Mouse (Mus musculus) midbrain, embryonic 12.5 days (tissue): ENCODE measurements around the gene Socs7. TPM values are rescaled to one million over a fixed set of nuclear protein-coding genes. Genes with fewer than 3 reads are reported as not detected.

Experiments used
- ATAC-seq: fragments of 200-750 bp; cut with Nextera tagmentation; 2 replicates; pipeline ENCODE4 v1.8.0; 2017; ENCODE audit warnings: low read depth, moderate TSS enrichment, moderate library complexity; ENCODE audit not compliant: low FRiP score
- H3K27ac ChIP-seq: fragments of 300-500 bp; sonication (generic); replicated peaks from 2 replicates; pipeline ENCODE4 v1.5.1; 2016; ENCODE audit warnings: mild to moderate bottlenecking
- H3K27me3 ChIP-seq: fragments of 300-500 bp; sonication (generic); 2 replicates; pipeline ENCODE4 v1.6.1; 2016; ENCODE audit warnings: mild to moderate bottlenecking
- H3K36me3 ChIP-seq: fragments of 300-500 bp; sonication (generic); 2 replicates; pipeline ENCODE4 v1.6.1; 2016
- H3K4me1 ChIP-seq: fragments of 300-500 bp; sonication (generic); 2 replicates; pipeline ENCODE4 v1.6.1; 2016
- H3K4me2 ChIP-seq: fragments of 300-500 bp; sonication (generic); replicated peaks from 2 replicates; pipeline ENCODE4 v1.6.1; 2016; ENCODE audit warnings: mild to moderate bottlenecking, moderate library complexity
- H3K4me3 ChIP-seq: fragments of 300-500 bp; sonication (generic); 2 replicates; pipeline ENCODE4 v1.5.1; 2016; ENCODE audit warnings: mild to moderate bottlenecking
- H3K9ac ChIP-seq: fragments of 300-500 bp; sonication (generic); replicated peaks from 2 replicates; pipeline ENCODE4 v1.6.1; 2016; ENCODE audit warnings: mild to moderate bottlenecking, moderate library complexity
- H3K9me3 ChIP-seq: fragments of 300-500 bp; sonication (generic); 2 replicates; pipeline ENCODE4 v1.6.1; 2016; ENCODE audit warnings: mild to moderate bottlenecking
- WGBS: fragments of 180-500 bp; shearing (Covaris S2); methylation state at CpG from one replicate; pipeline ENCODE4 v1.1.7; 2016; 5-methylcytosine and 5-hydroxymethylcytosine counted together
- polyA plus RNA-seq: library from polyadenylated mRNA; unstranded; fragments of >200 nt; fragmentation: Nextera tagmentation; extraction: Ambion mirVana; gene quantifications from 2 replicates; pipeline ENCODE4 v1.2.1, GENCODE M21; 2016

The Socs7 gene
- polyA plus RNA-seq, 1 experiment from 2014 or later = 9.4 TPM

DNA sequence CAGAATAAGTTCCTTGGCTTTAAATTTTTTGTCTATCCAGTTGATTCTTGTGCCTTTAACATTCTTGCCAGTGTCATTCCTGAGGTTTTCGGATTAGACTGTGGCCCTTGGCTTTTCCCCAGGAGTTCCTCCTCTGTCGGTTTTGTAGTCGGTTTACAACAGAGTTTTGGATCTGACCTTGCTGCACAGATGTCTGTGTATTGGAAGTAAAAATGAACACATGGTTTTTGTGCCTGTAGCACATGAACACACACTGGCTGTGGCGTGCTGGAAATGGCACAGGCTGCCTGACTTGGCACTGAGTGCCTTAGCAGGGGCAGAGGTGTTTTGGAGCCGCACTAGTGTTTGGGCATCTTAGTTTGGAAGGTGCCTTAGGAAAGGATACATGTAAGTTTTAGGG, 6.2 kb downstream of the Socs7 start:
- WGBS = 90% methylated on average over 5 of the region's 5 CpGs

DNA sequence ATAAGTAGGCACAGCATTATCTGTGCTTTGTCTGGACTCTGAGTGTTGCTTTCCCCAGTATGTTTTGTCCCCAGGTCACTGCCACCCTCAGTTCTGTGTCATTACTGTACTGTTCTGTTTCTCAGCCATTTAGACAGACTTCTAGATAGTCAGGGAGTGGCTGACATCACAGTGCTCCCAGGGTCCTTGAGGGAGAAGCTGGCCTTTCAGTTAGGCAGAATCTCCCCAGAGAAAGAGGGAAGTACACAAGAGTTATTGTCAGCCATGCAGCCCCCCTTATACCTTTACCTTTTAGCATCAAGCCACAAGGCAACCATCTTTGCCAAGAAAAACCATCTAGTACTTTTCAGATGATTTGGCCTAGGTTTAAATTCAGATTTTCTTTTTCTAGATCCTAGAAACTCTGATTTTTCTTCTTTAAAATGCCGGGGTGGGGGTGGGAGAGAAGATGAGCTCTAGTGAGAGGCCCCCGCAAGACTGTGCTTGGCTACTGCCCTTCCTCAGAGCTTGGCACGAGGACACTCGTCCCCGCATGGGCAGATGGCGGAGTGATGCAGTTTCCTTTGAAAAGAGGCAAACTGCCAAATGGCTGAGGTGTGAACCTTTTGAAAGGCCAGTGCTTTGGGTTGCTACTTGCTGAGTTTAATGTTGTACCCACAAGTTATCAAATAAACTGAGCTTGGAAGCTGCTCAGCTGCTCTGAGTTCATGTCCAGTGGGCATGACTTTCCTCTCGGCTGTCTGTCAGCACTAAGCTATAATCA, 8.2 kb downstream of the Socs7 start:
- no peak overlapping the region for H3K9ac ChIP-seq
- H3K9me3 ChIP-seq = no peaks in the 10 kb centered on the region

More for the DNA sequence above, 6.2 kb downstream of the Socs7 start:
- Histone ChIP-seq H3K4me1 (peaks cover 31% of the 10 kb centered on the region), H3K4me2 (no peak overlapping the region), H3K4me3 (no peak overlapping the region), H3K27me3 (no peaks in the 10 kb centered on the region), H3K9ac (no peak overlapping the region), H3K9me3 (no peaks in the 10 kb centered on the region), H3K36me3 (0 out of 2 replicates have a peak, but pooled peaks cover 6% of the 10 kb centered on the region), H3K27ac (no peak overlapping the region)
- ATAC-seq = no peak

GRCm38 (mm10) chr11:97372159-97372864, 10.0 kb downstream of the Socs7 start:
- H3K27ac ChIP-seq = no peak overlapping the region
- no peaks in the 10 kb centered on the region for H3K9me3 ChIP-seq
- H3K4me3 ChIP-seq = no peak overlapping the region
- H3K9ac ChIP-seq = no peak overlapping the region
- no peak for ATAC-seq
- H3K36me3 ChIP-seq = peaks cover 40% of the 10 kb centered on the region
- H3K27me3 ChIP-seq = no peaks in the 10 kb centered on the region
- peaks cover 7% of the 10 kb centered on the region; the same call in 1 of the 2 replicates for H3K4me1 ChIP-seq
- no peak overlapping the region for H3K4me2 ChIP-seq
- WGBS = 84% methylated on average over 6 of the region's 6 CpGs

More for the DNA sequence above, 8.2 kb downstream of the Socs7 start:
- Histone ChIP-seq H3K4me1 (peaks cover 11% of the 10 kb centered on the region), H3K27ac (no peak overlapping the region), H3K27me3 (no peaks in the 10 kb centered on the region), H3K4me2 (no peak overlapping the region), H3K36me3 (peaks cover 22% of the 10 kb centered on the region), H3K4me3 (no peak overlapping the region)
- 91% methylated on average over 7 of the region's 7 CpGs for WGBS
- ATAC-seq = no peak

DNA sequence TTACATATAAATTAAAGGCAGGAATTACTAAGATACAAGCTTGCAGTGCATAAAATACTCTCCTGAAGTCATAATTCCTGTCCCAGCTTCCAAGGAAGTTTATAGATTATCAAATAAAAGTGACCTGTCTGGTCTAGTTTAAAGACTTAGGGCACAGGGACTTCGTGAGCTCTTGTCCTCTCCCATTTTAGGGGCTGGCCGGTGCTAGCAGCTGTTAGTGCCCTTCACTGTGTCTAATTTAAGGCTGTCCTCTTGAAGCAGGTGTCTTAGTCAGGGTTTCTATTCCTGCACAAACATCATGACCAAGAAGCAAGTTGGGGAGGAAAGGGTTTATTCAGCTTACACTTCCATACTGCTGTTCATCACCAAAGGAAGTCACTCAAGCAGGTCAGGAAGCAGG, 11.1 kb downstream of the Socs7 start:
- ATAC-seq = no peak
- WGBS = 94% methylated on average over 2 of the region's 2 CpGs
- H3K27me3 ChIP-seq = no peaks in the 10 kb centered on the region
- H3K36me3 ChIP-seq = peaks cover 51% of the 10 kb centered on the region
- H3K4me3 ChIP-seq = no peak overlapping the region
- no peak overlapping the region for H3K9ac ChIP-seq
- no peaks in the 10 kb centered on the region for H3K9me3 ChIP-seq
- no peak overlapping the region for H3K27ac ChIP-seq
- 0 out of 2 replicates have a peak, but pooled peaks cover 3% of the 10 kb centered on the region for H3K4me1 ChIP-seq
- H3K4me2 ChIP-seq = no peak overlapping the region

DNA sequence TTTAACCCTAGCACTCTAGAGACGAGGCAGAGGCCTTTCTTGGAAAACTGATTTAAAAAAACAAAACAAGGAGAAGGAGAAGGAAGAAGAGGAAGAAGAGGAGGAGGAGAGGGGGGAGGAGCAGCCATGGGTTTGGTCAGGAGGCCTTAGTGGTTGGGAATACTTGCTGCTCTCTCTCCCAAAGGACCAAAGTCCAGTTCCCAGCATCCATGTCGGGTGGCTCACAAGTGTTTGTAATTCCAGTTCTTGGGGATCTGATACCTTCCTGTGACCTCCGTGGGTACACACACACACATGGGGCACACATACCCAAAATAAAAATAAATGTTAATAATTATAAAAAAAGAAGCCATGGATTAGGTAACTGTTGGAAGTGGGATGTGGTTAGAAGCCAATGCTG, 17.7 kb downstream of the Socs7 start:
- H3K4me2 ChIP-seq = no peak overlapping the region
- H3K27me3 ChIP-seq = no peaks in the 10 kb centered on the region
- no peak overlapping the region for H3K9ac ChIP-seq
- H3K27ac ChIP-seq = no peak overlapping the region
- no peak overlapping the region for H3K4me3 ChIP-seq
- H3K9me3 ChIP-seq = no peaks in the 10 kb centered on the region
- peaks cover 79% of the 10 kb centered on the region for H3K36me3 ChIP-seq
- 82% methylated on average over 3 of the region's 3 CpGs for WGBS
- no peaks in the 10 kb centered on the region for H3K4me1 ChIP-seq
- no peak for ATAC-seq

DNA sequence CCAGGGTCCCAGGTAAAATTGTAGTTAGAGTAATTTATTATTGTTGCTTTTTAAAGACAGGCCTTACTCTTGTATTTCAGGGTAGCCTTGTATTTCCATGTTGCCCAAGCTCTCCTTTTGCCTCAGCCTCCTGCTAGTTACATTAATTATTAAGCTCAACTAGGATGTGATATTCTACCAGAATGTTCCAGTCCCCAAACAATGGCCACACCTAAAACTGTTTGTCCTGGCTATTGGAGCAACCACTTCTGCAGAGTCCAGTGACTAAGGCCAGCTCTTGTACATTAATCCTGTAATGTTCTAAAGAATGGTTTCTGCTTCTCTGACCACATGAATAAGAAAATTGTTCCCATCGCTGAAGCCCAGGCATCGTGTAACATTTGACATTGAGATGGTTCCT, 20.7 kb downstream of the Socs7 start:
- WGBS = 99% methylated on average over 2 of the region's 2 CpGs
- H3K9me3 ChIP-seq = no peaks in the 10 kb centered on the region
- H3K4me3 ChIP-seq = no peak overlapping the region
- H3K4me2 ChIP-seq = no peak overlapping the region
- H3K27ac ChIP-seq = no peak overlapping the region
- H3K27me3 ChIP-seq = no peaks in the 10 kb centered on the region
- no peak for ATAC-seq
- peaks cover 69% of the 10 kb centered on the region for H3K36me3 ChIP-seq
- no peak overlapping the region for H3K9ac ChIP-seq
- H3K4me1 ChIP-seq = no peaks in the 10 kb centered on the region

- 74% methylated on average over 2 of the region's 2 CpGs for WGBS
- Histone ChIP-seq H3K36me3 (peaks cover 63% of the 10 kb centered on the region), H3K27me3 (no peaks in the 10 kb centered on the region), H3K4me2 (no peak overlapping the region), H3K27ac (no peak overlapping the region), H3K9ac (no peak overlapping the region), H3K4me1 (no peaks in the 10 kb centered on the region), H3K9me3 (no peaks in the 10 kb centered on the region), H3K4me3 (no peak overlapping the region)
- no peak for ATAC-seq
Observed at GRCm38 (mm10) chr11:97383764-97384163, 21.4 kb downstream of the Socs7 start.

GRCm38 (mm10) chr11:97387811-97388210, 25.5 kb downstream of the Socs7 start:
- no peak overlapping the region for H3K9ac ChIP-seq
- peaks cover 75% of the 10 kb centered on the region for H3K36me3 ChIP-seq
- no peaks in the 10 kb centered on the region for H3K27me3 ChIP-seq
- H3K4me1 ChIP-seq = no peaks in the 10 kb centered on the region
- H3K9me3 ChIP-seq = no peaks in the 10 kb centered on the region
- H3K4me3 ChIP-seq = no peak overlapping the region
- no peak overlapping the region for H3K4me2 ChIP-seq
- WGBS = 90% methylated on average over 2 of the region's 2 CpGs
- no peak overlapping the region for H3K27ac ChIP-seq
- no peak for ATAC-seq

DNA sequence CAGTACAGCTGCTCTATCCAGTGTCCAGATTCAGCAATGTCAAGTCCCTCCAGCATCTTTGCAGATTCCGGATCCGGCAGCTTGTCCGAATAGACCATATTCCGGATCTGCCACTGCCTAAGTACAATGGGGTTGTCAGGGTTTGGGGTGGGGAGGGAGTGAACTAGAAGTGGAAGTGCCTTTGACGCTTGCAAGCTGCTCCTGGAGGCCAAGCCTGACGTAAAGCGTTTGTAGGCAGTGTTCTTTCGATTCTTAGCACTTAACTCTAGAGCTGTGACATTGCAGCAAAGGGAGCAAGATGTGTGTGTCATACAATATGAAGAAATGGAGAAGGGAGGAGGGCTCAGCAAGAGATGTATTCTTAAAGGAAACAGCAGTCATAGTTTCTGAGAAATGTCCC, 26.8 kb downstream of the Socs7 start:
- peaks cover 76% of the 10 kb centered on the region for H3K36me3 ChIP-seq
- H3K4me2 ChIP-seq = no peak overlapping the region
- ATAC-seq = no peak
- H3K9ac ChIP-seq = no peak overlapping the region
- no peak overlapping the region for H3K4me3 ChIP-seq
- no peak overlapping the region for H3K27ac ChIP-seq
- H3K9me3 ChIP-seq = no peaks in the 10 kb centered on the region
- 89% methylated on average over 8 of the region's 8 CpGs for WGBS
- H3K27me3 ChIP-seq = no peaks in the 10 kb centered on the region
- H3K4me1 ChIP-seq = no peaks in the 10 kb centered on the region

- peaks cover 79% of the 10 kb centered on the region for H3K36me3 ChIP-seq
Observed at GRCm38 (mm10) chr11:97393658-97394057, 31.3 kb downstream of the Socs7 start.

DNA sequence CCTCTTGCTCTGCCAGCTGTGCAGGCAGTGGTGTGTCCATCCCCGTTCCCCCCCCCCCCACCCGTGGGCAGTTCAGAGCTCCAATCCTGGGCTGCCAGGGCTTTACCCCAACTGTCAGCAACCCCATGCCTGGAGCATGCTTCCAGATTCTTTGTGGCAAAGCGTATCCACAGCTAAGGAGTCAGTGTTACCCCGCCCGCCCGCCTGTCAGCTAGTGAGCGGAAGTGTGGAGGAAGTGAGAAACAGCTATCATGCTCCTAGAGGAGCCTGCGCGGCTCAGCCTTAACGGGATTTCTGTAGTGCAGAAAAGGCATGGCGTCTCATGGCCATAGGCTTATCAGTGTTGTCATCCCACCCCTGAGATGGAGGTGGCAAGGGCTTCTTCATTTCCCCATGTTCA, 31.8 kb downstream of the Socs7 start:
- Histone ChIP-seq H3K36me3 (peaks cover 74% of the 10 kb centered on the region), H3K4me1 (no peaks in the 10 kb centered on the region), H3K4me2 (no peak overlapping the region), H3K27me3 (no peaks in the 10 kb centered on the region), H3K27ac (no peak overlapping the region), H3K9ac (no peak overlapping the region), H3K4me3 (no peak overlapping the region), H3K9me3 (no peaks in the 10 kb centered on the region)
- ATAC-seq = no peak
- 88% methylated on average over 11 of the region's 11 CpGs for WGBS

More at GRCm38 (mm10) chr11:97393658-97394057, 31.3 kb downstream of the Socs7 start:
- no peak for ATAC-seq
- no peaks in the 10 kb centered on the region for H3K27me3 ChIP-seq
- no peak overlapping the region for H3K27ac ChIP-seq
- no peak overlapping the region for H3K9ac ChIP-seq
- no peaks in the 10 kb centered on the region for H3K9me3 ChIP-seq
- 73% methylated on average over 11 of the region's 11 CpGs for WGBS
- H3K4me3 ChIP-seq = no peak overlapping the region
- no peaks in the 10 kb centered on the region for H3K4me1 ChIP-seq
- no peak overlapping the region for H3K4me2 ChIP-seq

DNA sequence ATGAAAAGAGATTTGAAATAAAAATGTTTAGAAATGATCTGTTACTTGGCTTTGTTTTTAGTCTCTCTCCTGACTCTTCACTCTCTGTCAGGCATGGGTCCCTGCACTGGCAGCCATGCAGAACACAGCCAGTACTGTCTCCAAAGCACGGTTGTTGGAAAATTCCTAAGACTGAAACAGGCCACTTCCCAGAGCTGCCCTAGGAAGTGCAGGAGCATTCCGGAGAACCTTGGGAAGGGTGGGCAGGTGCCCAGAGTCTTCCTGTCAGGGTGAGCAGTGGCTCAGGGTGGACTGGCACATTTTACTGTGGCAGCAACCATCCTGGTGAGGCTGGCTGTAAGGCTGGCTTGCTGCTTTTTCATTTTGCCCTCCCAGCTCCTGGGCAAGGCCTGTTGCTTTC, 36.2 kb downstream of the Socs7 start:
- ATAC-seq = no peak
- peaks cover 17% of the 10 kb centered on the region for H3K4me1 ChIP-seq
- H3K27me3 ChIP-seq = peaks cover 22% of the 10 kb centered on the region
- H3K27ac ChIP-seq = no peak overlapping the region
- H3K4me2 ChIP-seq = no peak overlapping the region
- H3K36me3 ChIP-seq = peaks cover 32% of the 10 kb centered on the region
- no peaks in the 10 kb centered on the region for H3K9me3 ChIP-seq
- H3K9ac ChIP-seq = no peak overlapping the region
- 66% methylated on average over 2 of the region's 2 CpGs for WGBS
- no peak overlapping the region for H3K4me3 ChIP-seq
